Mouse (Mus musculus): ENCODE data around the gene Kcp. TPM values are rescaled to one million over a fixed set of nuclear protein-coding genes. Genes with fewer than 3 reads are reported as not detected.

Kcp gene
- polyA plus RNA-seq (2015; fragmentation: Nextera tagmentation; extraction: Ambion mirVana) = 24.0 and 27.9 TPM in 2 replicates

DNA sequence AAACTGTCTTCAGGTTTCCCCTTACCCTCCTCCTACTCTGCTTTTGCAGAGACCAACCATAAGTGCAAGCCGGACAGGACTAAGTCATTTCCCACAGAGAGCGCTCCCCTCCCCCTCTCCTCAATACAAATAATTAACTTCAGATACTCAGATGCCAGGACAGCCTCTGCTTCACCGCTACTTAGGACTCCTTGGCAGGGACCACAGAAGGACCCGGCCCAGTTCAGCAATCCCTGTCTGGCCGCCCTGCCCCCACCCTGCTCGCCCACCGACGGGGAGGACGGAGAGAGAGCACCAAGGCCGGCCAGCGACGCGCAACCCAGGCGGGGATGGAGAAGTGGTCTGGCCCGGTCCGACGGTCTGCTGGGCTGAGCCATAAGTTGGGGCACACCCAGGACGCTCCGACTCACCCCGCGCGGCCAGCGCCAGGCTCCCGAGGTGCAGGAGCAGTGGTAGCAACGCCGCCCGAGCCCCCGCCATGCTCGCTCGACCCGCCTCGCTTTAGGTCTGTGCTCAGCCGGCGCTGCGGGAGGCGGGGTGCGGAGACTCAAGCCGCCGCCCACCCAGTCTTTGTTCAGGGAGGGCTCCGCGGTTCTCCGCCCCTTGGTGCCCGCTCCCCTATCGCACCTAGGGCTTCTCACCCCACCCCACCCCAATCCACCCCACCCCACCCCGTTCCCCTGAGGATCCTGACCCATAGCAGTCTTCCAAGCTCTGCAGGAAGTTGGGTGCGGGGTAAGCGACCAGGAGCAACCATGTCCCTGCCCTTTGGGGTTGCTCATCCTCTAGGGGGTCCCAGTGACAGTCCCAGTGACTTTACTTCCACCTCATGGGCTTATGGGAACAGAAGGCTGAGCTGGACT, at the start of gene Kcp:
Gene Kcp (minus strand): TSS at position 506 of the 863 bp plus-strand sequence.
- Histone ChIP-seq H3K4me1 (peaks cover 42% of the 10 kb centered on the region), H3K9ac (peak within 1 kb of the TSS; percentile 64), H3K4me2 (peak within 1 kb of the TSS; percentile 86), H3K36me3 (peaks cover 8% of the 10 kb centered on the region; the same call in 1 of the 2 replicates), H3K27me3 (no peaks in the 10 kb centered on the region), H3K9me3 (replicated peaks) (no peaks in the 10 kb centered on the region), H3K4me3 (replicated peaks) (peak within 1 kb of the TSS; percentile 72), H3K27ac (peak within 1 kb of the TSS; percentile 43)
- WGBS = 1% methylated on average over 47 of the region's 47 CpGs
- peak; percentile 79 for ATAC-seq (replicated peaks; ENCODE audit: low FRiP score)

DNA sequence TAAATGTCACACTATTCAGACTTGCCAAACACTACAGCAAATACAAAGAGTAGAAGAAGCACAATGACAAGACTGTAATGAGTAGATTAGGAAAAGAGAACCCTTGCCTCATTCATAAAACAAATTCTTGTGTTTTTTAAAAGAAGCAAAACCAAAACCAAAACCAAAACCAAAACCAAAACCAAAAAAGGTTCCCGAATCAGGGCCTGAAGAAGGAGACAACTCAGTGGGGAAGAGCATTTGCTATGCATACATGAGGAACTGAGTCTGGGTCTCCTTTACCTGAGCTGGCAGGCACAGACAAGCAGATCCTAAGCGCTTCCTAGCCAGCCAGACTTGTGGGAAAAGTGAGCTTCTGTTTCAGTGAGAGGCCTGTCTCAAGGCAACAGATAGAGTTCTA, 49.4 kb upstream of the Kcp start:
- H3K36me3 ChIP-seq = peaks cover 96% of the 10 kb centered on the region
- H3K4me2 ChIP-seq = no peak overlapping the region
- no peak overlapping the region for H3K9ac ChIP-seq
- WGBS = 93% methylated on average over 2 of the region's 2 CpGs
- H3K27me3 ChIP-seq = no peaks in the 10 kb centered on the region
- H3K27ac ChIP-seq = no peak overlapping the region
- H3K9me3 ChIP-seq (replicated peaks) = no peaks in the 10 kb centered on the region
- no peak overlapping the region for H3K4me3 ChIP-seq (replicated peaks)
- no peaks in the 10 kb centered on the region for H3K4me1 ChIP-seq
- ATAC-seq (replicated peaks; ENCODE audit: low FRiP score) = no peak

DNA sequence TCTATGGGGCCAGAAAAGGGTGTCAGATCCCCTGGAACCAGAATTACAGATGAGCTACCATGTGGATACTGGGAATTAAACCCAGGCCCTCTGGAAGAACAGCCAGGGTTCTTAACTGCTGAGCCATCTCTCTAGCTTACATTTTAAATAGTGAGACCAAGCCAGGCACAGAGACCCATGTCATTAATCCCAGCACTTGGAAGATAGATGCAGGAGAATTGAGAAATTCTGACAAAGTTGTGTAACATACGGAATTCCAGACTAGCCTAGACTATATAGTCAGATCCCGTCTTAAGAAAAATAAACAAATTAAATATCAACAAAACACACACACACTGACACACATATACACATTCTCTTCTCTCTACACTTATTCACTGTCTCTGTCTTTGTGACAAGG, 44.8 kb upstream of the Kcp start:
- H3K27ac ChIP-seq = no peak overlapping the region
- H3K4me2 ChIP-seq = no peak overlapping the region
- ATAC-seq (replicated peaks; ENCODE audit: low FRiP score) = no peak
- H3K36me3 ChIP-seq = peaks cover 95% of the 10 kb centered on the region
- H3K27me3 ChIP-seq = no peaks in the 10 kb centered on the region
- H3K4me1 ChIP-seq = no peaks in the 10 kb centered on the region
- WGBS = 89% methylated on average over 2 of the region's 2 CpGs
- H3K4me3 ChIP-seq (replicated peaks) = no peak overlapping the region
- H3K9ac ChIP-seq = no peak overlapping the region
- H3K9me3 ChIP-seq (replicated peaks) = no peaks in the 10 kb centered on the region

DNA sequence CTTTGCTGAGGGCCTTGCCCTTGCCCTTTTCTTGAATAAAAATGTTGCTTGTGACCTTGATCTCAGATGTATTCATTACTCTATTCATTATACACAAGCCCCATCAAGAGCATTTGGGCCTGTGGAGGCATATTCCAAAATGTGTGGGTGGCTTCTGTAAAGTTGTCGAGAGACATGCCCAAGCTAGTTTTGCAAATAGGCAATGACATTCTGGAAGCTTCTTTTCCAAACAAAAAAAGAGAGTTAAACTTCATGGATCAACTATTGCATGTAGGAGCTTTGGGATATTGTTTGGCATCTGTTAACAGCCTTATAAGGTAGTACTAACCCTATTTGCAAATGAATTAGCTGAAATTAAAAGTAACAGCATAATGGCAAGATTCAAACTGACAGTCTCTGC, 40.3 kb upstream of the Kcp start:
- ATAC-seq (replicated peaks; ENCODE audit: low FRiP score) = no peak
- 91% methylated on average over 1 of the region's 1 CpGs for WGBS

DNA sequence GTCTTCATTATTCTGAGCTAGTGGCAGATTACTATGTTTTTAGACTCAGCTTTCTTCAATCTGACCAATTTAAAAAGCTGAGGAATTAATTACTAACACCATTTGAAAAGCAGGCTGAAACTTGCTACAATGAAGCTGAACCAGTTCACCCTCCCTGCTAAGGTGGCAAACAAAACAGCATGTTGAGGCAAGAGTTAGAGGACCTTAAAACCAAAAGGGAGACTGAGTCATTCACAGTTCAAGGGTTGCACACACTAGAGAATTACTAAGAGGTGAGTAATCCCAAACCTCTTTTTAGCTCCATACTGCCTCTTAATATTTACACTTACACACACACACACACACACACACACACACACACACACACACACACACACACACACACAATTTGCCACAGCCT, 39.8 kb upstream of the Kcp start:
- H3K27ac ChIP-seq = no peak overlapping the region
- no peaks in the 10 kb centered on the region for H3K9me3 ChIP-seq (replicated peaks)
- no peak overlapping the region for H3K4me3 ChIP-seq (replicated peaks)
- no peaks in the 10 kb centered on the region for H3K27me3 ChIP-seq
- no peak overlapping the region for H3K4me2 ChIP-seq
- no peak for ATAC-seq (replicated peaks; ENCODE audit: low FRiP score)
- no peak overlapping the region for H3K9ac ChIP-seq
- no peaks in the 10 kb centered on the region for H3K4me1 ChIP-seq
- H3K36me3 ChIP-seq = peaks cover 97% of the 10 kb centered on the region

More for the DNA sequence above, 40.3 kb upstream of the Kcp start:
- Histone ChIP-seq H3K4me3 (replicated peaks) (no peak overlapping the region), H3K4me2 (no peak overlapping the region), H3K36me3 (peaks cover 97% of the 10 kb centered on the region), H3K9me3 (replicated peaks) (no peaks in the 10 kb centered on the region), H3K27ac (no peak overlapping the region), H3K9ac (no peak overlapping the region), H3K27me3 (no peaks in the 10 kb centered on the region), H3K4me1 (no peaks in the 10 kb centered on the region)

DNA sequence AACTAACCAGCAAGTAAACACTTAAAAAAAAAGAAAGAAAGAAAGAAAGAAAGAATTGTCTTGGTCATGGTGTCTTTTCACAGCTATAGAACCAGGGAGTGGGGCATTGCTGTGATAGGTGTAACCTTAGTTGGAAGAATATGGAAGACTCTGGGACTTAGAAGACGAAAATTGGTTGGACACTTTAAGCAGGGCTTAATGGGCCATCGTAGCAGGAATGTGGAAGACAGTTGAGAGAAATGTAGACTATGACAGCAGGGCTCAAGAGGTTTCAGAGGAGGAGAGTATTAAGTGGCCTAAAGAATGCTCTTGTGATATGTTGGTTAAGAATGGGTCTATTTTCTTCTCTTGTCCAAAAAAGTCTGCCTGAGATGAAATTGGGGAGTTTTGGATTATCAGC, 37.9 kb upstream of the Kcp start:
- no peak overlapping the region for H3K27ac ChIP-seq
- H3K9me3 ChIP-seq (replicated peaks) = no peaks in the 10 kb centered on the region
- H3K27me3 ChIP-seq = no peaks in the 10 kb centered on the region
- no peak for ATAC-seq (replicated peaks; ENCODE audit: low FRiP score)
- no peaks in the 10 kb centered on the region for H3K4me1 ChIP-seq
- H3K36me3 ChIP-seq = peaks cover 95% of the 10 kb centered on the region
- 95% methylated on average over 2 of the region's 2 CpGs for whole genome bisulfite sequencing
- no peak overlapping the region for H3K4me3 ChIP-seq (replicated peaks)
- H3K4me2 ChIP-seq = no peak overlapping the region
- H3K9ac ChIP-seq = no peak overlapping the region

DNA sequence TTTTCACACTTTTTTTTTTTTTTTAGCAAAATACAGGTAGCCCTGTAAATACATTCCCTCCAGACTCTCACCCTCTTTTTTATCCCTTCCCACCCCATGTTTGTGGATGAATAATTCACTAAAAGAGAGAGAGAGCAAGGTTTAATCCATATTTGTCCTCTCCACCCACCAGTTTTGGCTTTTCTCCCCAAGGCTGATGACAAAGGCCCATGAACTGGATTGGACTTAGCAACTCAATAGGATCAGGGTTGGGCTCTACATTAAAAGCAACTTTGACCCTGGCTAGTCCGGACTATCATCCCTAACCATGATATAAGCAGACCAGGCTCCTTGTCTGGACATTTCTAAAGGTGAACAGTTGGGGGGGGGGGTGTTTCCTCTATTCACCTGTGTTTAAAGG, 33.2 kb upstream of the Kcp start:
- Histone ChIP-seq H3K4me3 (replicated peaks) (no peak overlapping the region), H3K4me2 (no peak overlapping the region), H3K27ac (no peak overlapping the region), H3K36me3 (peaks cover 72% of the 10 kb centered on the region), H3K4me1 (no peaks in the 10 kb centered on the region), H3K9me3 (replicated peaks) (no peaks in the 10 kb centered on the region), H3K27me3 (no peaks in the 10 kb centered on the region), H3K9ac (no peak overlapping the region)
- ATAC-seq (replicated peaks; ENCODE audit: low FRiP score) = no peak
- WGBS = 94% methylated on average over 1 of the region's 1 CpGs

DNA sequence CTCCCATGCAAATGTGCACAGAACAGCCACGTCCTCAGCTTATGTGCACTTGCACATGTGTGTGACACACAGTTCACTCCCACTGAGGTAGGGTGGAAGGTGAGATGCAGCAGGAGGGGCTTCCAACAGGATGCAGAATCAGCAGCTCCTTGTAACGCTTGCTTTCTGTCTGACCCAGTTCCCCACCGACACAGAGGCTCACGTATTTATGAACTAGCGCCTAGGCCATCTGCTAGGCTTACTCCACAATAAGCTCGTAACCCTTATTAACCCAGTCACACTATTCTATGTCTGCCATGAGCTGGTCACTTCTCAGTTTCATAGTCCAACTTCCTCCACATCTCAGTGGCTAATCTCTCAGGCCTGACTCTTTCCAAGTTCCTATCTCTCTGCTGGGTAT, 32.5 kb upstream of the Kcp start:
- H3K9me3 ChIP-seq (replicated peaks) = no peaks in the 10 kb centered on the region
- H3K4me3 ChIP-seq (replicated peaks) = no peak overlapping the region
- H3K27ac ChIP-seq = no peak overlapping the region
- ATAC-seq (replicated peaks; ENCODE audit: low FRiP score) = no peak
- no peak overlapping the region for H3K9ac ChIP-seq
- peaks cover 7% of the 10 kb centered on the region for H3K4me1 ChIP-seq
- H3K27me3 ChIP-seq = no peaks in the 10 kb centered on the region
- peaks cover 65% of the 10 kb centered on the region for H3K36me3 ChIP-seq
- 72% methylated on average over 6 of the region's 6 CpGs for WGBS
- H3K4me2 ChIP-seq = no peak overlapping the region

DNA sequence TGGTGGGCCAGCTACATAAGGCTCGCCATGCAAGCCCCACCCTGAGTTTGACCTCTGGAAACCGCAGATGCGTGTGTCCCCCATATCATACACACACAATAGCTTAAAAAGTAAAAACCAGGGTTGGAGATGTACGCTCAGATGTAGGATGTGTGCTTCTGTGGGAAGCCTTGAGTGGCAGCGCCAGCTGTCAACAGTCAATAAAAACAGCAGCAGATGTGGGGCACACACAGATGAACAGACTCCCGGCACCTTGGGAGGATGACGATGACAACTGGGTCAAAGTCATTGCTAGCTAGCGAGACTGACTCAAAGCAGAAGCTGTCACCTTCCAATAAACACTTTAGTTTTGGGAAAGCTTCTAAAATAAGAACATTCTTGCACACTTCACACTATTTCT, 31.8 kb upstream of the Kcp start:
- H3K36me3 ChIP-seq = peaks cover 57% of the 10 kb centered on the region
- no peak overlapping the region for H3K4me3 ChIP-seq (replicated peaks)
- ATAC-seq (replicated peaks; ENCODE audit: low FRiP score) = no peak
- H3K9me3 ChIP-seq (replicated peaks) = no peaks in the 10 kb centered on the region
- no peak overlapping the region for H3K9ac ChIP-seq
- 89% methylated on average over 8 of the region's 8 CpGs for WGBS
- no peaks in the 10 kb centered on the region for H3K27me3 ChIP-seq
- H3K4me2 ChIP-seq = no peak overlapping the region
- H3K27ac ChIP-seq = no peak overlapping the region
- H3K4me1 ChIP-seq = peaks cover 11% of the 10 kb centered on the region

DNA sequence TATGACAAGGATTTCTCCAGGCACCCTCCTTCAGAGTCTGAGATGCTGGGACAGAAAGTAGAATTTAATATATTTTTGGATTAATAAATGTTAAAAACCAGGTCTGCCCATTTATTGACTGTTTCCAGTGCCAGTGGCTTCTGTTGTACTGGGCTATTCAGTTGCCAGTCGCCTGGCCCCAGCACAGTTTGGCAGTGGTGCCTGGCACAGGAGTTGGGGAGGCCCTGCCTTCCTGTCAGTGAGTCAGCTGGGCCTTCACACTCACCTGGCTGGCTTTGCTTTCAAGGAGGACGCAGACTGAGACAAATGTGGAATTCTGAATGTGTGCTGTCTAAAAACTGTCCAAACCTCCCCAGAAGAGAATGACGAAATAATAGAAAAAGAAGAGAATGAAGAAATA, 29.5 kb upstream of the Kcp start:
- H3K9ac ChIP-seq = no peak overlapping the region
- no peak for ATAC-seq (replicated peaks; ENCODE audit: low FRiP score)
- H3K4me1 ChIP-seq = peaks cover 11% of the 10 kb centered on the region
- no peak overlapping the region for H3K27ac ChIP-seq
- H3K36me3 ChIP-seq = peaks cover 35% of the 10 kb centered on the region
- H3K27me3 ChIP-seq = no peaks in the 10 kb centered on the region
- H3K9me3 ChIP-seq (replicated peaks) = no peaks in the 10 kb centered on the region
- H3K4me3 ChIP-seq (replicated peaks) = no peak overlapping the region
- WGBS = 81% methylated on average over 3 of the region's 3 CpGs
- no peak overlapping the region for H3K4me2 ChIP-seq

DNA sequence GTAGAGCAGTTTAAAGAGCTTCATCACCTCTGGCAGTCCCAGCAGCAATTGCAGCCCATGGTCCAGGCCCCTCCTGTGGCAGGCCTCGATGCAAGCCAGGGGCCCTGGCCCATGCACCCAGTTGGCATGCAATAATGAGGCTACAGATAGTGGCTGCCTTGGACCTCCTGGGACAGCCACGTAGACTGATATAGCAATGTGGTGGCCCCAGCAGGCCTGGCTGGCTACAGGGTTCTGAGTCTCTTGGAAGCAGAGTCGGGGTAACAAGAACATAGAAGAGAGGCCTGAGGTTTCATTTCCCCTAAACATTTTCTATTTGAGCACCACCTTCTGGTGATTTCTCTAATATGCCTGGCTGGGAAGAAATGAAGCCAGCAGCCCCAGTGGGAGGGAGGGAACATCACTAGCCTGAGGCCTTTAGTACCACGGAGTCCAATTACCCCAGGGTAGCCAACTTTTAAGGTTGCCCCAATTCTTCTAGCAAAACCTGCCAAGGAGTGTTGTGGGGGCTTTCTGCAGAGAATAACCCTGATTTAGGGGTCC, 29.0 kb upstream of the Kcp start:
- H3K9me3 ChIP-seq (replicated peaks) = no peaks in the 10 kb centered on the region
- no peak for ATAC-seq (replicated peaks; ENCODE audit: low FRiP score)
- H3K4me1 ChIP-seq = peaks cover 11% of the 10 kb centered on the region
- no peak overlapping the region for H3K27ac ChIP-seq
- no peak overlapping the region for H3K4me2 ChIP-seq
- H3K36me3 ChIP-seq = peaks cover 30% of the 10 kb centered on the region
- WGBS = 69% methylated on average over 4 of the region's 4 CpGs
- H3K9ac ChIP-seq = no peak overlapping the region
- no peaks in the 10 kb centered on the region for H3K27me3 ChIP-seq
- H3K4me3 ChIP-seq (replicated peaks) = no peak overlapping the region

DNA sequence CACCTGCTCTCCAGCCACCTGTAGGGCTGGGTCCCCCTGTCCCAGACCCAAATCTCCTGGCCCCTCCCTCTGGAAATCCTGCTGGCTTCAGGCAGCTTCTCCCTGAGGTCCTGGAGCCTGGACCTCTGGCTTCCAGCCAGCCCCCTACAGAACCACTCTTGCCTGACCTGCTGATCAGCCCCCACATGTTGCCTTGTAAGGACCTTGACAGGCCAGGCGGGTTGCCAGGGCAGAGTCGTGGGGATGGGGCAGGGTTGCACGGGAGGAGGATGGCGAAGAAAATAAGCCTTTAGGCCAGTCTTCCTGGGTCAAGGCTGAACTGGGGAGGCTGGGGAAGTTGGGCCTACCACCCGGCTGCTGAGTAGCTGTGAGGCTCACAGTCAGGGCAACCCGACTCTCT, 27.6 kb upstream of the Kcp start:
- Histone ChIP-seq H3K4me1 (peaks cover 11% of the 10 kb centered on the region), H3K4me2 (no peak overlapping the region), H3K4me3 (replicated peaks) (no peak overlapping the region), H3K27me3 (peaks cover 10% of the 10 kb centered on the region; the same call in 1 of the 2 replicates), H3K9me3 (replicated peaks) (no peaks in the 10 kb centered on the region), H3K27ac (no peak overlapping the region), H3K36me3 (peaks cover 17% of the 10 kb centered on the region), H3K9ac (no peak overlapping the region)
- ATAC-seq (replicated peaks; ENCODE audit: low FRiP score) = peak; percentile 71
- 31% methylated on average over 6 of the region's 6 CpGs for WGBS
